Mouse (Mus musculus): ENCODE results near the gene Six3. TPM values are rescaled to one million over a fixed set of nuclear protein-coding genes. Genes with fewer than 3 reads are reported as not detected.

The Six3 gene
- polyA plus RNA-seq, 1 experiment from 2014 or later: not detected

GRCm38 (mm10) chr17:85622493-85623157, 9.2 kb downstream of the Six3 start:
- Histone ChIP-seq H3K9me3 (ENCODE audit: control insufficient read depth, low read length) (no peaks in the 10 kb centered on the region), H3K4me3 (ENCODE audit: low read depth, low read length) (no peak overlapping the region), H3K36me3 (ENCODE audit: control insufficient read depth, insufficient read depth, low read length) (no peaks in the 10 kb centered on the region), H3K27ac (replicated peaks) (no peak overlapping the region), H3K27me3 (ENCODE audit: control insufficient read depth, insufficient read depth, low read length) (peaks cover 45% of the 10 kb centered on the region), H3K9ac (ENCODE audit: low read length) (no peak overlapping the region), H3K4me1 (replicated peaks; ENCODE audit: control insufficient read depth, insufficient read depth) (no peaks in the 10 kb centered on the region), H3K4me2 (replicated peaks; ENCODE audit: low read depth) (no peak overlapping the region)
- ATAC-seq (ENCODE audit: low FRiP score, low TSS enrichment) (no peak), DNase-seq (ENCODE audit: low spot score) (no peak)
- TF ChIP-seq CTCF (IDR thresholded peaks at IDR 0.05; ENCODE audit: low read depth) (no peak), EP300 (optimal IDR thresholded peaks at IDR 0.05) (no peak)
- WGBS: 29% methylated on average over 12 of the region's 12 CpGs

- DNase-seq (ENCODE audit: low spot score) (no peak), ATAC-seq (ENCODE audit: low FRiP score, low TSS enrichment) (no peak)
- 2% methylated on average over 51 of the region's 52 CpGs for WGBS
- H3K4me1 ChIP-seq (replicated peaks; ENCODE audit: control insufficient read depth, insufficient read depth): no peaks in the 10 kb centered on the region
- H3K27ac ChIP-seq (replicated peaks): no peak overlapping the region
- H3K36me3 ChIP-seq (ENCODE audit: control insufficient read depth, insufficient read depth, low read length): no peaks in the 10 kb centered on the region
- peaks cover 37% of the 10 kb centered on the region for H3K27me3 ChIP-seq (ENCODE audit: control insufficient read depth, insufficient read depth, low read length)
- peak overlapping the region; percentile 8; the same call in 1 of the 2 replicates for H3K4me3 ChIP-seq (ENCODE audit: low read depth, low read length)
- no peak overlapping the region for H3K9ac ChIP-seq (ENCODE audit: low read length)
- no peak overlapping the region for H3K4me2 ChIP-seq (replicated peaks; ENCODE audit: low read depth)
- no peak for TF ChIP-seq EP300 (optimal IDR thresholded peaks at IDR 0.05)
- no peak for TF ChIP-seq CTCF (IDR thresholded peaks at IDR 0.05; ENCODE audit: low read depth)
- H3K9me3 ChIP-seq (ENCODE audit: control insufficient read depth, low read length): no peaks in the 10 kb centered on the region
Measured at GRCm38 (mm10) chr17:85623161-85624050, 10.0 kb downstream of the Six3 start.

GRCm38 (mm10) chr17:85624051-85624420, 10.6 kb downstream of the Six3 start:
- Histone ChIP-seq H3K36me3 (ENCODE audit: control insufficient read depth, insufficient read depth, low read length) (no peaks in the 10 kb centered on the region), H3K27ac (replicated peaks) (no peak overlapping the region), H3K4me1 (replicated peaks; ENCODE audit: control insufficient read depth, insufficient read depth) (no peaks in the 10 kb centered on the region), H3K9ac (ENCODE audit: low read length) (no peak overlapping the region), H3K27me3 (ENCODE audit: control insufficient read depth, insufficient read depth, low read length) (peaks cover 36% of the 10 kb centered on the region), H3K9me3 (ENCODE audit: control insufficient read depth, low read length) (no peaks in the 10 kb centered on the region), H3K4me3 (ENCODE audit: low read depth, low read length) (no peak overlapping the region), H3K4me2 (replicated peaks; ENCODE audit: low read depth) (no peak overlapping the region)
- DNase-seq (ENCODE audit: low spot score) (no peak), ATAC-seq (ENCODE audit: low FRiP score, low TSS enrichment) (no peak)
- WGBS: 5% methylated on average over 13 of the region's 13 CpGs
- TF ChIP-seq EP300 (optimal IDR thresholded peaks at IDR 0.05) (no peak), CTCF (IDR thresholded peaks at IDR 0.05; ENCODE audit: low read depth) (no peak)

GRCm38 (mm10) chr17:85624981-85625940, 11.9 kb downstream of the Six3 start:
- Histone ChIP-seq H3K4me1 (replicated peaks; ENCODE audit: control insufficient read depth, insufficient read depth) (no peaks in the 10 kb centered on the region), H3K4me2 (replicated peaks; ENCODE audit: low read depth) (no peak overlapping the region), H3K27me3 (ENCODE audit: control insufficient read depth, insufficient read depth, low read length) (peaks cover 25% of the 10 kb centered on the region; the same call in 1 of the 2 replicates), H3K27ac (replicated peaks) (no peak overlapping the region), H3K36me3 (ENCODE audit: control insufficient read depth, insufficient read depth, low read length) (no peaks in the 10 kb centered on the region), H3K9ac (ENCODE audit: low read length) (no peak overlapping the region), H3K9me3 (ENCODE audit: control insufficient read depth, low read length) (no peaks in the 10 kb centered on the region), H3K4me3 (ENCODE audit: low read depth, low read length) (no peak overlapping the region)
- DNase-seq (ENCODE audit: low spot score) (peak; percentile 47), ATAC-seq (ENCODE audit: low FRiP score, low TSS enrichment) (no peak)
- no peak for TF ChIP-seq CTCF (IDR thresholded peaks at IDR 0.05; ENCODE audit: low read depth)
- no peak for TF ChIP-seq EP300 (optimal IDR thresholded peaks at IDR 0.05)
- WGBS: 6% methylated on average over 26 of the region's 26 CpGs

GRCm38 (mm10) chr17:85626091-85626860, 12.9 kb downstream of the Six3 start:
- H3K9ac ChIP-seq (ENCODE audit: low read length): no peak overlapping the region
- no peak overlapping the region for H3K27ac ChIP-seq (replicated peaks)
- peaks cover 22% of the 10 kb centered on the region; the same call in 1 of the 2 replicates for H3K27me3 ChIP-seq (ENCODE audit: control insufficient read depth, insufficient read depth, low read length)
- DNase-seq (ENCODE audit: low spot score): no peak
- no peak for ATAC-seq (ENCODE audit: low FRiP score, low TSS enrichment)
- H3K4me3 ChIP-seq (ENCODE audit: low read depth, low read length): no peak overlapping the region
- H3K9me3 ChIP-seq (ENCODE audit: control insufficient read depth, low read length): no peaks in the 10 kb centered on the region
- H3K4me1 ChIP-seq (replicated peaks; ENCODE audit: control insufficient read depth, insufficient read depth): no peaks in the 10 kb centered on the region
- no peak for TF ChIP-seq EP300 (optimal IDR thresholded peaks at IDR 0.05)
- TF ChIP-seq CTCF (IDR thresholded peaks at IDR 0.05; ENCODE audit: low read depth): no peak
- no peak overlapping the region for H3K4me2 ChIP-seq (replicated peaks; ENCODE audit: low read depth)
- H3K36me3 ChIP-seq (ENCODE audit: control insufficient read depth, insufficient read depth, low read length): no peaks in the 10 kb centered on the region
- 5% methylated on average over 14 of the region's 14 CpGs for WGBS

Data from stomach, postnatal 0 days (tissue).